Mouse (Mus musculus): ENCODE measurements around the gene Ddx49.
A peak's percentile ranks its signal among the peaks of the same experiment; 100 is the strongest.

Gene Ddx49

GRCm38 (mm10) chr8:70316511-70317504 lies 14.5 kb upstream of the Ddx49 start:
- DNase-seq (ENCODE audit: low spot score) = peak; percentile 67

- DNase-seq (ENCODE audit: low spot score) = peak; percentile 76
Measured at GRCm38 (mm10) chr8:70315624-70316510, 13.6 kb upstream of the Ddx49 start, which contains the start of gene Cers1. Gene Cers1 (plus strand): TSS chr8:70315775.

DNA sequence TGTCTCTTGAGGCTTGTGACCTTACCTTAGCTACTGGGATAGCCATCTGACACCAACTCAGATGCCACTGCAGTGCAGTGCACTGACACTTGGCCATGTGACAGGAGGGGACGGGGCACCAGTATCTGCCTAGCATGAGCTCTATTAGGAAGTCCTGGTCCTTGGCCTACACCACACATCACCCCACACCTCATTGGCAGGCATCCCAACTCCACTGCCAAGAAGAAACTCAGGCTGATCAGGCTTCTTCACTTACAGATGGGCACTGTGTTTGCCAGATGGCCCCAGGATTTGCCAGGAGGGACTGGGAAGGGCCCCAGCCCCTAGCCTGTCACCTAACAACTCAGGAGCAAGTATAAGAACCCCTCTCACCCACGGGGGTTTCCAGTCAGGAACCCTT lies 11.1 kb upstream of the Ddx49 start:
- DNase-seq (ENCODE audit: low spot score) = no peak

DNA sequence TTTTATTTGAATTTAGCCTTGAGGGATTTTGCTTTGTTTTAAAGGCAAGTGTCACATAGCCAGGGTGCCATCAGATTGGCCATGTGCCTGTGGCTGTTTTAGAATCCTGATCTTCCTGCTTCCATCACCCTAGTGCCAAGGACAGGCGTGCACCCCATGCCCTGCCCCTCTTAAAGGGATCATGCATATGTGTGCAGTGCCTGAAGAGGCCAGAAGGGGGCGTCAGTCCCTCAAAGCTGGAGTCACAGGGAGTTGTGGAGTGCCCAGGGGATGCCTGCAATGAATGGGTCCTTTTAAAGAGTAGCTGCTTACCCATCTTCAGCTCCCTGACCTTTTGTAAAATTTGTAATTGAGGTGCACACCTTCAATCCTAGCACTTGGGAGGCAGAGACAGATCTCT lies 7.0 kb upstream of the Ddx49 start:
- no peak for DNase-seq (ENCODE audit: low spot score)

- no peak for DNase-seq (ENCODE audit: low spot score)
Measured at GRCm38 (mm10) chr8:70302901-70303300, 612 bp upstream of the Ddx49 start.

- DNase-seq (ENCODE audit: low spot score) = no peak
Measured at GRCm38 (mm10) chr8:70300881-70301280, 1.4 kb downstream of the Ddx49 start.

- no peak for DNase-seq (ENCODE audit: low spot score)
Measured at GRCm38 (mm10) chr8:70293988-70294405, 8.3 kb downstream of the Ddx49 start.

DNA sequence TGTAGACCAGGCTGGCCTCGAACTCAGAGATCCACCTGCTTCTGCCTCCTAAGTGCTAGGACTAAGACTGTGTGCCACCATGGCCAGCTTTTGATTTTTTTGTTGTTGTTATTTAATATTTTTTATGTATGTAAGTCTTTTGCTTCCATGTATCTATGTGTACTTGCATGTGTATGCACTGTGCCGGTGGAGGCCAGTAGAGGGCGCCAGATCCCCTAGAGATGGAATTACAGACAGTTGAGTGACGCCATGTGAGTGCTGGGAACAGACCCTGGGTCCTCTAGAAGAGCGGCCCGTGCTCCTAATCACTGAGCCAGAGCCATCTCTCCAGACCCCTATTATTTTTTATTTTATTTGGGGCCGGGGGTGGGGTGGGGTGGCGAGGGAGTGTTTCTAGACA lies 15.6 kb downstream of the Ddx49 start:
- no peak for DNase-seq (ENCODE audit: low spot score)

DNA sequence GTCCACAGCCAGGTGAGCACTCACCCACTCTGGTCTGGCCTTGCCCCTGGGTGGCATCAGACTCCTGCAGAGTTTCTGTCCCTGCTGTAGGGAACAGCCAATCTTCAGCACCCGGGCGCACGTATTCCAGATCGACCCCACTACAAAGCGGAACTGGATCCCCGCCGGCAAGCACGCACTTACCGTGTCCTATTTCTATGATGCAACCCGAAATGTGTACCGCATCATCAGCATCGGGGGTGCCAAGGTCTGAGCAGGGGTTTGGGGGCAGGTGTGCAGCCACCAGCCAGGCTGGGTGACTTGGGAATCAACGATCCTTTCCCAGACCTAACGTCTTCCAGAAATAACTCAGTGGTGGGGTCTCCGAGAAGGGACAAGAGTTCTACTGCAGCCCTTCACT lies 17.0 kb downstream of the Ddx49 start:
- DNase-seq (ENCODE audit: low spot score) = no peak

DNA sequence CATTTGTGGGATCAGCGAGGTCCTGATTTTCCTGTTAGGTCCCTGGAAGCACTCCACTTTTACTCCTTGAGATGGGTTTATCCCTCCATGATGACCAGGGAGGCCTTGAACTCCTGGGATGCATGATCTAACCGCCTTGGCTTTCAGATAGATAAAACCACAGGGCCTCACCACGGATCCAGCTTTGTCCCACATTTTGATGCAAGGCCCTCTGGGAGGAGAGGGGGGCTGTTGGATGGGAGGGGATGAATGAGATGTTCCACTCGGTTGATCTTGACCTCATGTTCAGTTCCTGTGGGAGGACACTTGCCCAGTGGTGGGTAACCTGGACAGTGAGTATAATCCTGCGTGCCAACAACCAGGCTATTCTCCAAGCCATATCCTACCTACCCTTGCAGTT lies 17.9 kb downstream of the Ddx49 start:
- no peak for DNase-seq (ENCODE audit: low spot score)

DNA sequence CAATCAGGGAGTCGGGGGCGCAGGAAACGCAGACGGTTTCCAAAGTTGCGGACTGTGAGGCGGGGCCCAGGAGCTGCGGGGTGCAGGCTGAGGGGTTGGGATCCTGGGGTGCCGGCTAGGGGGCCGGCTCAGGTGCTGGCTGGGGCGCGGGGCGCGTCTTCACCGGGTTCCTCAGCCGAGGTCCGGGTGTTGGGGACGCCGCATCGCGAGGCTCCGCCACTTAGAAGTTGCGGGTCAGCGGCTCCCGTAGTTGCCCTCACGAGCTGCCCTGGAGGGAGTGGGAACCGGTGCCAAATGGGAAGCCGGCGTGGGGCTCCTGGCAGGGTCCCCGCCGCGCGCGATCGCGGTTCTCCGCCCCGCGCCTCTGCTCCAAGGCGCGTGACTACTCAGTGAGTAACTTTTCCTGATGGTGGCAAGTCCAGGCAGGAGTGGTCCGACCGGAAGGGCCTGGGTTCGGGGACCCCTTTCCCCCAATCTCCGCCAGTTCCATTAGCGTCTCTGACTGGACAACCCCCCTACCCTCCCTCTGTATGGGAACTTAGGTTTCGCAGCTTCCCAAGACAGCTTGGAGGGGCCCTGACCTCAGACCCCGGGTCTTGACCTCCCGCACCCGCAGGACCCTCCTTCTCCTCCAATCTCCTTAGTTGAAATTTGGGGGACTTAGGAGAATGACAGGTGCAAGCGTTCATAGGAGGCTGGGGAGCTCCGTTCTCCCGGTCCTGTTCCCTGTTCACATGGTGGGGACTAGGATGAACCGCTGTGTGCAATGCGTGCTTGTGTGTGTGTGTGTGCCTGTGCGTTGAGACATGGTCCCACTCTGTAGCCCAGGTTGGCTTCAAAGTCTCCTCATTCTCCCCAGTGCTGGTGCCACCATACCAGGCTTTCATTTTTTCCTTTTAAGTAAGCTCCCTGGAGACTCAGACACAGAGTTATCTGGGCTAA lies 18.9 kb downstream of the Ddx49 start:
- DNase-seq (ENCODE audit: low spot score) = no peak

DNA sequence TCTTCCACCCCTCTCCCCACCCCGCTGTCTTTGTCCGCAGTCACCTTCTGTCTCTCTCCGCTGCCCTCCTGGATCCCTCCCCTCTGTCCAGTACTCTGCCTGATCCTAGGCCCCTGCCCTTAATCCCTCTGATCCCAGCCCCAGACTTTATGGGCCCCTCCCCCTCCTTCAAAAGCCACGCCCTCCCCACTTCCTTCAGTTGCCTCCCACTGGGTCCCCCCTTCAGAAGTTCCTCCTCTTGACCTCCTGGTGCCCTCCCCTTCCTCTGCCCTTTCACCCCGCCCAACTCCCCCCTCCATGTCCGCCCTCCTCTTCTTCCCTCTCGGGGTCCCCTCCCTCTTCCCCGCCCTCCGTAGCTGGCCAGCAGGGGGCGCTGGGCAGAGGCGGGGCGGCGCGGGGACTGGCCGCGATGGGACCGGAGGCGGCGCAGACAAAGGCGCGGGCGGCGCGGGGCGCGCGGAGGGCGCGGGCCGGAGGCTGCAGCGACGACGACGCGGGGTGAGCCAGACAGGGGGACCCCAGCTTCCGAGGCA lies 19.6 kb downstream of the Ddx49 start, which contains the start of gene Homer3:
Homer3 (plus strand) TSS at position 225 of the 533 bp plus-strand sequence.
- DNase-seq (ENCODE audit: low spot score) = peak; percentile 91

DNA sequence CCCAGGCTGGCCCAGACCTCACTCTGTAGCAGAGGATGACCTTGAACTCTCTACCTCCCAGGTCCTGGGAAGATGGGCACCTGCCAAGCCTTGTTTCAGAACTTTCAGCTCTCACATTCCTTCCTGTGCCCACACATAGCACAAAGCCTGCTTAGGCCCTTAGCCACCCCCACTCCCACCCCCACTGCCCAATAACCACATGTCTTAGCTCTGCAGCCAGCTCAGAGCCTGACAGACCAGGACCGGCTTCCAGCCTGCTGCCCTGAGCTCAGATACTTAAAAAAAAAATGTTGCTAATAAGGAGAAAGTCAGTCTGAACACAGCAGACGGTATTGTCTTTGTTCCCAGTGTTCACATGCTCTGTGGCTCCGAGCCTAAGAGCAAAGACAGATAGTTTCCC lies 21.3 kb downstream of the Ddx49 start:
- no peak for DNase-seq (ENCODE audit: low spot score)

- no peak for DNase-seq (ENCODE audit: low spot score)
Measured at GRCm38 (mm10) chr8:70279266-70279665, 23.0 kb downstream of the Ddx49 start.

GRCm38 (mm10) chr8:70278175-70278574 lies 24.1 kb downstream of the Ddx49 start:
- no peak for DNase-seq (ENCODE audit: low spot score)

DNA sequence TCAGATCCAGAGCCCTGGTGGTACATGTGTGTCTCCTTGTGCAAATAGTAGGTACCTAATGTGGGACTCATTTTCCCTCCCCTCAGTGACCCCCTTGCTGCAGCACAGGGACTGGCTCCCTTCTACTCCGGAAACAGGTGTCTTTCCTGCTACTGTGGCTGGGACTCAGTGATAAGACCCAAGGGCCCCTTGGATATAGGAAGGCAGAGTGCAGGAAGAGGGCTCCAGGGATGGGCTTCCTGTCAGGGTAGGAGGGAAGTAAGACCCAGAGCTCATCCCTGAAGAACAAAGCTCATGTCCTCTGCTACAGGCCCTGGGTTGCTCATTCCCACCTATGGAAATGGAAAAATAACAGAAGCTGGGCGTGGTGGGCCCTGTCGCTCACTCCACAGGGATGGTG lies 25.8 kb downstream of the Ddx49 start:
- DNase-seq (ENCODE audit: low spot score) = no peak

DNA sequence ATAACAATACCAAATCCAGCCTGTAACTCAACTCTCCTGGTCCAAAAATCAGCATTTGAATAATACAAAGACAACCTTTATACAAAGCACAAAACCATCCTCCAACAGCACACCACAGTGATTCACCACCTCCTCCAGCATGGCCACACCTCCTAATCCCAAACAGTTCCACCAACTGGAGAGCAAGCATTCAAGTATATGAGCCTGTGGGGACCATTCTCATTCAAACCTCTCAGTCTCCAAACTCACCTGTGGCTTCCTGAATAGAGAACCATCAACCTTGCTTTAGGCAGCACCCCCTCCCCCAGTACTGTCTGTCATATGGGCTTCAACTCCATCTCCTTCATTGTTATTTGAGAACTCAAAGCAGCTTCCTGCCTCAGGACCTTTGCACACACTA lies 27.9 kb downstream of the Ddx49 start:
- DNase-seq (ENCODE audit: low spot score) = no peak

DNA sequence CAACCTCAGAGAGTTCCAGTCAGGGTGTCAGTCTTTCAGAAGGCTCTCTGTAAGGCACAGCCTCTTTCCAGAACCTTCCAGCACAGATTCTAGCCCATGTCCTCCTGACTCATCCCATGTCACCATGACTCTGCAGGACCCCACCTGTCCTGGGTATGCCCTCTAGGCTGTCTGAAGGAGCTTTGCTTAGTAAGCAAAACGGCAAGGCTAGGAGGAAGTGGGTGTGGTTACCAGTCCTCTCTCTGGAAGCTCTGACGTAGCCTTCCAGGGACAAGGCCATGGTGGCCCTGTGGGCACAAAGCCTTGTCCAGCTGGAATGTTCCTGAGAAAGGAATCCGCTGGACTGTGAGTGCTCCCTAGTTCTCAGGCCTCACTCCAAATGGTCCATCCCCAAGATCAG lies 29.3 kb downstream of the Ddx49 start:
- no peak for DNase-seq (ENCODE audit: low spot score)

DNA sequence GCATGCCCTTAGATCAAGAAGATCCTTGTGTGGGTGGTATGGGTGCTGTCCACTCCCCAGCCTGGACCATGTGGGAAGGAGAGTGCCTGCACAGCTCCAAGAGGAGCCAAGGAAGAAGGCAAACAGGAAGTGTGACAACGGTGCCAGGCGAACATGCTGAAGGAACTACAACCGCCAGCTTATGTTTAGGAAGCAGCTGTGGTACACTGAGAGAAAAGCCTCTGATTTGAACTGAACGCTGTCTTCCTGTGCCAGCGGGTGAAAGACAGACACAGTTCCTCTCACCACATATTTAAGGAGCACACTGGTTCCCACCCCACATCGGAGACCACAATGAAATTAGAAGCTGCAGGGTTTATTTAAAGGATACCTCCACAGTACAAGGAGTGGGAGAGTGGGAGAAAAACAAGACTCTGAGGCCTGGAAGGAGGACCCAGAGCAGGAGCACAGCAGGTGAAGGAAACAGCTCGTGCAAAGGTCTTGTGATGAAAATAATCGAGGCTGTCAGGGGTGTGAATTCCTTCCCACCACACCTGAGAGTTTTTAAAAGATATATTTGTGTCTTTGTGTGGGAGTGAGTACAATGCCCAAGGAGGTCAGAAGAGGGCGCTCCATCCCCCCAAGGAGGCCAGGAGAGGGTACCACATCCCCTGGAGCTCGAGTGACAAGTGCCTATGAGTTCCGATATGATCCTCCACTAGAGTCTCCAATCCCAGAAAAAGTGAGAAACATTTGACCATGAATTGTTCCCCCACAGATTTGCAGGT lies 33.3 kb downstream of the Ddx49 start:
- DNase-seq (ENCODE audit: low spot score) = no peak

GRCm38 (mm10) chr8:70268311-70268710 lies 34.0 kb downstream of the Ddx49 start:
- DNase-seq (ENCODE audit: low spot score) = no peak
